Mouse (Mus musculus): ENCODE measurements around the gene Rap2c. TPM values are rescaled to one million over a fixed set of nuclear protein-coding genes. Genes with fewer than 3 reads are reported as not detected.

Rap2c gene
- total RNA-seq, 2 experiments from 2014 or later: 27.0 to 28.5 TPM

- DNase-seq: no peak
These were observed 47.9 kb downstream of the Rap2c start for GRCm38 (mm10) chrX:50969907-50970306.

GRCm38 (mm10) chrX:50968157-50968932, 49.5 kb downstream of the Rap2c start:
- no peak for DNase-seq

DNA sequence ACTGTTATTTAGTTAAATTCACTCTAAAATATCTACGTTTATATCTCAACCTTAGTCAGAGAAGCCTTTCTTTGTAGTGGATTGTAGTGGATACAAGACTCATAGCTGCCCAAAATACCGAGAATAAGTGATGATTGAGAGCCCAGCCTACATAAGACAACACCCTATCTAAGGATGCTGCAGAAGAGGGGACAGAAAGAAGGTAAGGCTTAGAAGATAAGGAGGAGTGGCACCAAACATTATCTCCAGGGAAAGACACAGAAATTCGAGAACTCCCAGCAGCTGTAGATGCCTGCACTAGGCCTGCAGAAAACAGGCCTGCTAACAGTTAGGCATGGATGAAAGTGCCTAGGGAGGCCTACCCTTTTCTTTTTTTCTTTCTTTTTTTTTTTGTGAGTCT, 52.7 kb downstream of the Rap2c start:
- no peak for DNase-seq

DNA sequence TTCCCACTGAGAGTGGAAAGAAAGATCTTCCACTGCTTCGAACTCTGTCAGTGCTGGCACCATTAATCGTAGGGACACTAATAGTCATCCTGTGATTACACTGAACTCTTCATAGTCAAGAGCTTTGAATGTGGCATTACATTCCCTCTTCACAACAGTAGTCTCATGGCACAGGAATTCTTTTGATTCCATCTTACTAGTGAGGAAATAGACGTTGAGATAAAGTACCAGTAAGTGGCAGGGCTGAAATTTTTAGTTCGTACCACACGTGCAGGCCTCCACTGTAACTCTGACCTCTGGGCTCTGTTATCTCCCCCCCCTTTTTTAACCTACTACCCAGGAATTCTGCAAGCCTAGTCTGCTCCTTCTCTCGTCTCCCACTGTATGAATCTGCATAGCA, 54.9 kb downstream of the Rap2c start:
- no peak for DNase-seq

Other genes with a start within 250 kb of the Rap2c start
- gene Stk26, start 177.0 kb downstream of the Rap2c start, total RNA-seq (2021): 1 to 10 TPM; 2.4 to 2.8 TPM
- gene Frmd7, start 75.3 kb downstream of the Rap2c start, total RNA-seq (2021): not detected
- gene Mbnl3, start 188.5 kb upstream of the Rap2c start, total RNA-seq (2021): 1 to 10 TPM; 4.5 to 5.0 TPM

All from adrenal gland, postnatal 36 days (tissue).